Mouse (Mus musculus): ENCODE results near the gene Cep152.

DNA sequence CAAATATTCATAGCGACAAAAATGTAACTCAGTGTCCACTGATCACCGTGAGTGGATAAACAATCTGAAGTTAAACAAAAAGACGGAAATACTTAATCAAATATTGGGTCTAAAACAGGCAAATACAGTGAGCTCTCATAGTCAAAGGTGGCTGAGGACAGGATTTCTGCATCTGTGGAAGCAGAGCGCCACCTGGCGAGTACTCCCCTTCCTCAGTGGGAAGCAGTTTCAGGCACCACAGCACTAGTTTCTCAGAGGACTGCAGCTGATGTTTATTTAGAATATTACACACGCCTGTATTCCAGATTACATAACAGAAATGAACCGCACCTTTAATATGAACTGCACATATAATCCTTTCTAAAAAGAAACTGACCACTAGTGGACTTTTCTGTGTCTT is 20.3 kb downstream of the Cep152 start:
- TF ChIP-seq CTCF (IDR thresholded peaks at IDR 0.05; ENCODE audit: control insufficient read depth, insufficient read depth, insufficient replicate concordance, low read depth, low read length), result peak; percentile 62; the same call in 1 of the 2 replicates
- no peak for TF ChIP-seq POLR2A (IDR thresholded peaks at IDR 0.05; ENCODE audit: control insufficient read depth, low read depth, low read length)
